Mouse (Mus musculus) intestine, postnatal 0 days (tissue): ENCODE measurements around the gene Chst11. TPM values are rescaled to one million over a fixed set of nuclear protein-coding genes. Genes with fewer than 3 reads are reported as not detected.

ENCODE experiments used
- ATAC-seq: fragments of 200-750 bp; cut with Nextera tagmentation; 2 replicates; pipeline ENCODE4 v1.8.0; 2017; ENCODE audit warnings: mild to moderate bottlenecking, moderate TSS enrichment, moderate library complexity
- H3K27ac ChIP-seq: fragments of 300-500 bp; sonication (generic); 2 replicates; pipeline ENCODE4 v1.5.1; 2014; ENCODE audit warnings: mild to moderate bottlenecking, low read depth, low read length, moderate library complexity
- H3K27me3 ChIP-seq: fragments of 300-500 bp; sonication (generic); replicated peaks from 2 replicates; pipeline ENCODE4 v1.6.1; 2014; ENCODE audit warnings: low read length, mixed read lengths; ENCODE audit not compliant: control insufficient read depth, insufficient read depth
- H3K36me3 ChIP-seq: fragments of 300-500 bp; sonication (generic); 2 replicates; pipeline ENCODE4 v1.6.1; 2014; ENCODE audit warnings: mild to moderate bottlenecking, moderate library complexity; ENCODE audit not compliant: control insufficient read depth, insufficient read depth
- H3K4me1 ChIP-seq: fragments of 300-500 bp; sonication (generic); replicated peaks from 2 replicates; pipeline ENCODE4 v1.6.1; 2014; ENCODE audit warnings: antibody characterized with exemption, low read length, mixed read lengths; ENCODE audit not compliant: control insufficient read depth, insufficient read depth
- H3K4me2 ChIP-seq: fragments of 300-500 bp; sonication (generic); replicated peaks from 2 replicates; pipeline ENCODE4 v1.6.1; 2014; ENCODE audit warnings: low read depth, mild to moderate bottlenecking, moderate library complexity
- H3K4me3 ChIP-seq: fragments of 300-500 bp; sonication (generic); 2 replicates; pipeline ENCODE4 v1.5.1; 2014; ENCODE audit warnings: low read depth, low read length
- H3K9ac ChIP-seq: fragments of 300-500 bp; sonication (generic); 2 replicates; pipeline ENCODE4 v1.6.1; 2014; ENCODE audit warnings: mild to moderate bottlenecking, low read depth, low read length
- H3K9me3 ChIP-seq: fragments of 300-500 bp; sonication (generic); 2 replicates; pipeline ENCODE4 v1.6.1; 2016; ENCODE audit warnings: mixed run types; ENCODE audit not compliant: control insufficient read depth
- CTCF ChIP-seq: sonication (generic); IDR thresholded peaks from 2 replicates; pipeline ENCODE4 v1.5.1; 2016; ENCODE audit warnings: low read depth, mild to moderate bottlenecking, control low read depth, antibody characterized with exemption, moderate library complexity
- WGBS: fragments of 180-500 bp; shearing (Covaris S2); extraction: QIAGEN DNeasy Blood & Tissue Kit; methylation state at CpG from one replicate; pipeline ENCODE4 v1.1.7; 2014; 5-methylcytosine and 5-hydroxymethylcytosine counted together
- polyA plus RNA-seq: library from polyadenylated mRNA; unstranded; fragments of >200 nt; fragmentation: Nextera tagmentation; extraction: Ambion mirVana; gene quantifications from 2 replicates; pipeline ENCODE4 v1.2.1, GENCODE M21; 2015

Gene Chst11
- polyA plus RNA-seq, 1 experiment from 2014 or later: 0.50 TPM

- Histone ChIP-seq H3K27ac (no peak overlapping the region), H3K4me2 (no peak overlapping the region), H3K9ac (no peak overlapping the region), H3K36me3 (no peaks in the 10 kb centered on the region), H3K4me1 (no peaks in the 10 kb centered on the region), H3K4me3 (no peak overlapping the region), H3K9me3 (no peaks in the 10 kb centered on the region), H3K27me3 (no peaks in the 10 kb centered on the region)
- ATAC-seq: no peak
- WGBS: 84% methylated on average over 9 of the region's 9 CpGs
- no peak for TF ChIP-seq CTCF
These were observed 77.0 kb downstream of the Chst11 start for GRCm38 (mm10) chr10:83062315-83062714.

DNA sequence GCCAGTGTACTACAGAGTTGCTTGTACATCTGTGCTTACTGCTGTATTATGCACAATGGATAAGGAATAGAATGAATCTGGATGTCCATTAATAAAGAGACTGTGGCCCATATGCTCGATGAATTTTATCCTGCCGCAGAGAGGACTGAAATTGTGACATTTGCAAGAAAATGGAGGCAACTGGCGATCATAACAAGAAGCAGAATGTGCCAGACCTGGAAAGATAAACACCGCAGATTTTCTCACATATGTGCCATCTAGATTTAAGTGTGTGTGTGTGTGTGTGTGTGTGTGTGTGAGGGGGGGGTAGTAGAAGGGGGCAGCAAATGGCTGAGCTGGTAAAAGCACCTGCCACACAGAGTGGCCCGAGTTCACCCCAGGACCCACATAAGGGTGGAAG lies 79.5 kb downstream of the Chst11 start:
- Histone ChIP-seq H3K4me3 (no peak overlapping the region), H3K27me3 (no peaks in the 10 kb centered on the region), H3K27ac (no peak overlapping the region), H3K9ac (no peak overlapping the region), H3K4me1 (no peaks in the 10 kb centered on the region), H3K4me2 (no peak overlapping the region), H3K36me3 (no peaks in the 10 kb centered on the region), H3K9me3 (no peaks in the 10 kb centered on the region)
- ATAC-seq: no peak
- 93% methylated on average over 5 of the region's 5 CpGs for WGBS
- TF ChIP-seq CTCF: no peak

DNA sequence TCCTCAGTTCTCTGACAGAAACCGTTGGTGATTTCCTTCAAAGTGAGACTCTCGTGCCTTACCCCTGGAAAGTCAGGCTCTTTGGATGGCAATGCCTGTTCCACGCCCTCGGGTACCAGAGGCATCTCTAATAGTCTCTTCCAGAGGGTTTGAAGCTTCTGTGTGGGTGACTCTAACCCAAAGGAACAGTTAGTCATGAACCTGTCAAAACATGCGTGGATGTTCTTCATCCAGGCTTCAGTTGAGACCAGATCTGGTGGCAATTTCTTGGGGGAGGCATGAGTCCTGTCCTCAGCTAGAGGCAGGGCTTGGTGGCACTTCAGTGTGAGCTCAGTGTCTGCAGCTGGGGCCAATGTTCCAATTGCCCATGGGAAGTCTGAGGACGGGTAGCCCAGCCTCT lies 80.9 kb downstream of the Chst11 start:
- Histone ChIP-seq H3K4me1 (no peaks in the 10 kb centered on the region), H3K4me2 (no peak overlapping the region), H3K27me3 (no peaks in the 10 kb centered on the region), H3K9me3 (no peaks in the 10 kb centered on the region), H3K4me3 (no peak overlapping the region), H3K27ac (no peak overlapping the region), H3K9ac (no peak overlapping the region), H3K36me3 (no peaks in the 10 kb centered on the region)
- TF ChIP-seq CTCF: no peak
- no peak for ATAC-seq
- WGBS: 76% methylated on average over 6 of the region's 6 CpGs

DNA sequence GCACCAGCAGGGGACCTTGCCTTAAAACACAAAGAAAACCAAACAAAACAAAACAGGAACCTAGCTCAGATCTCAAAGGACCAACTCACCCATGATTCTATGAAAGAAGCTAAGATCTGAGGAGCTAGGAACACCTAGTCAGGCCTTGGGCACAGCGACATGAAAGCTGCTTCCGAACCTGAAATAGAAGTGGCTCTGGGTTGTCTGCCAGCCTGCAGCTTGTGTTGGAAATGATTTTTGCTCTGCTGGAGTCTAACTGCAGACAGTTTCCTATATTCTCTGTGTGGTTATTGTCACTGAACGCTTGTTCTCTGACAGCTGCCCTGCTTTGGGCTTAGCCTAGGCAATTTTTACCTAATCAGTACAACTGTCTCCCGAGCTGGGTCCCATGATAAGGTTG lies 82.0 kb downstream of the Chst11 start:
- no peaks in the 10 kb centered on the region for H3K4me1 ChIP-seq
- H3K36me3 ChIP-seq: no peaks in the 10 kb centered on the region
- no peak overlapping the region for H3K4me2 ChIP-seq
- no peak for ATAC-seq
- H3K27me3 ChIP-seq: no peaks in the 10 kb centered on the region
- no peak overlapping the region for H3K27ac ChIP-seq
- no peak for TF ChIP-seq CTCF
- H3K9ac ChIP-seq: no peak overlapping the region
- WGBS: 76% methylated on average over 4 of the region's 4 CpGs
- no peak overlapping the region for H3K4me3 ChIP-seq
- no peaks in the 10 kb centered on the region for H3K9me3 ChIP-seq

DNA sequence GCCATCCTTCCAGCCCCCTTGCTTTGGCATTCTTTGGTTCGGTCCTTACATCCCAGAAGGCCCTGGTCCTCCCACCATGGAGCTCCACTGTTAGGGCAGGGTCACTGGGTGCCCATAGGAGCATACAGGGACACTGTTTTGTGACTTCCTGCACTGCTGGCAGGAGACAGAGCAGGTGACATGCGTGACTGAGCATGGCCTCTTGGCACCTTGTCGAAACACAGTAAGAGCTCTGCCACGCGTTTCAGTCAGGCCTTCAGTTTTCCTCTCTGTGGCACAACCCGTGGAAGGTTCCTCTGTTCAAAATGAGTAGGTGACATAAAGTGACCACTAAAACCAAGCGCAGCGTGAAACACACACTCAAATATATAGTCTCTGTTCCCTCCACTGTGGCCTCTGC lies 83.2 kb downstream of the Chst11 start:
- WGBS: 95% methylated on average over 8 of the region's 8 CpGs
- ATAC-seq: no peak
- TF ChIP-seq CTCF: no peak
- Histone ChIP-seq H3K27ac (no peak overlapping the region), H3K9me3 (no peaks in the 10 kb centered on the region), H3K27me3 (no peaks in the 10 kb centered on the region), H3K4me1 (no peaks in the 10 kb centered on the region), H3K4me2 (no peak overlapping the region), H3K9ac (no peak overlapping the region), H3K36me3 (no peaks in the 10 kb centered on the region), H3K4me3 (no peak overlapping the region)

- 16% methylated on average over 5 of the region's 5 CpGs for WGBS
- Histone ChIP-seq H3K4me1 (no peaks in the 10 kb centered on the region), H3K9ac (no peak overlapping the region), H3K9me3 (no peaks in the 10 kb centered on the region), H3K4me3 (no peak overlapping the region), H3K27me3 (no peaks in the 10 kb centered on the region), H3K4me2 (no peak overlapping the region), H3K27ac (no peak overlapping the region), H3K36me3 (no peaks in the 10 kb centered on the region)
- no peak for TF ChIP-seq CTCF
- ATAC-seq: peak; percentile 58; the same call in 1 of the 2 replicates
These were observed 84.5 kb downstream of the Chst11 start for GRCm38 (mm10) chr10:83069791-83070190.
